In genomic region chr8:106907450-106907849, GRCm38 (mm10) we compare ENCODE assay signal across 20 mouse cellular contexts. TPM values are rescaled to one million over a fixed set of nuclear protein-coding genes. Genes with fewer than 3 reads are reported as not detected.
DNase-seq lines count a peak whose midpoint lies in the region; ATAC-seq and TF ChIP-seq lines count a peak whose summit lies in the region.
"Had no signal": no experiment of that assay in that cellular context is flagged by ENCODE, and none has a peak within 500 bp of the region (broad histone marks: within the 10 kb centered on the region; RNA-seq: fewer than 3 reads in every experiment).

No protein-coding gene starts in this region.

- H3K4me1 ChIP-seq in heart, embryonic 13.5 days: no peaks in the 10 kb centered on the region
- H3K4me1 ChIP-seq: embryonic facial prominence, embryonic 12.5 days; forebrain, embryonic 15.5 days; hindbrain, embryonic 13.5 days had no signal

- H3K36me3 ChIP-seq in heart, embryonic 13.5 days: peaks cover 88% of the 10 kb centered on the region

- H3K9me3 ChIP-seq in heart, embryonic 13.5 days: no peaks in the 10 kb centered on the region
- H3K9me3 ChIP-seq: embryonic facial prominence, embryonic 12.5 days; forebrain, embryonic 15.5 days; hindbrain, embryonic 13.5 days had no signal

- no peak overlapping the region for H3K4me2 ChIP-seq in heart, embryonic 13.5 days
- H3K4me2 ChIP-seq: embryonic facial prominence, embryonic 12.5 days; forebrain, embryonic 15.5 days; hindbrain, embryonic 13.5 days had no signal

- DNase-seq in heart, adult 11 months: peak; percentile 91
- no peak for DNase-seq in heart, adult 8-10 months (ENCODE audit: low spot score)
- no peak for DNase-seq in heart, postnatal 10 days
- DNase-seq in layer of hippocampus, adult 2 months (ENCODE audit: low spot score in 2 of 2): no peak
- no peak for DNase-seq in layer of hippocampus, postnatal 14 days (ENCODE audit: low spot score in 2 of 2)
- DNase-seq in ES-CJ7 (ENCODE audit: low read depth, low spot score): peak; percentile 68
- no peak for DNase-seq in lung, postnatal 36 days
- DNase-seq: adrenal gland, postnatal 14 days; cerebellum, adult 11-12 months; cerebellum, adult 9-10 months; cerebellum, postnatal 25 days; gastrocnemius, postnatal 10 days; kidney, adult 11 months; kidney, adult 9 months had no signal

- TF ChIP-seq CTCF in layer of hippocampus, adult 2 months (conservative IDR thresholded peaks at IDR 0.05): no peak

- no peak overlapping the region for H3K4me3 ChIP-seq in heart, embryonic 13.5 days
- H3K4me3 ChIP-seq in layer of hippocampus, adult 2 months: no peak overlapping the region
- H3K4me3 ChIP-seq: embryonic facial prominence, embryonic 12.5 days; forebrain, embryonic 15.5 days; hindbrain, embryonic 13.5 days had no signal

- WGBS in heart, embryonic 13.5 days: 69% methylated on average over 6 of the region's 6 CpGs

- H3K27me3 ChIP-seq in heart, embryonic 13.5 days (replicated peaks): no peaks in the 10 kb centered on the region
- H3K27me3 ChIP-seq: embryonic facial prominence, embryonic 12.5 days; forebrain, embryonic 15.5 days; hindbrain, embryonic 13.5 days had no signal

- H3K27ac ChIP-seq in heart, embryonic 13.5 days (replicated peaks): peak overlapping the region; percentile 51
- peak overlapping the region; percentile 84 for H3K27ac ChIP-seq in layer of hippocampus, adult 2 months
- H3K27ac ChIP-seq: embryonic facial prominence, embryonic 12.5 days; forebrain, embryonic 15.5 days; hindbrain, embryonic 13.5 days; hindbrain, postnatal 0 days had no signal

- ATAC-seq in heart, embryonic 13.5 days (ENCODE audit: extremely low read depth, insufficient number of reproducible peaks, low FRiP score, low TSS enrichment): no peak
- ATAC-seq: forebrain, embryonic 15.5 days; hindbrain, postnatal 0 days had no signal

- H3K9ac ChIP-seq in heart, embryonic 13.5 days: no peak overlapping the region
- H3K9ac ChIP-seq: embryonic facial prominence, embryonic 12.5 days; forebrain, embryonic 15.5 days; hindbrain, embryonic 13.5 days had no signal

- intact Hi-C loops in heart, postnatal 10 days (cut with DNase I): no loop called here

RNA-seq across cellular contexts. Expression of gene Utp4, which starts 14.0 kb away (rescaled TPM):
- total RNA-seq in heart, adult 8-10 months (2022): 10 to 100 TPM; 20.2 to 23.0 (median 21.6) TPM
- 43.6 and 47.1 TPM in 2 replicates for polyA plus RNA-seq in heart, embryonic 13.5 days (2015; fragmentation: Nextera tagmentation; extraction: Ambion mirVana)
- 10 to 100 TPM; 23.8 to 25.0 TPM for total RNA-seq in heart, postnatal 10 days (2021)
- total RNA-seq in layer of hippocampus, adult 2 months (2021): 10 to 100 TPM; 43.4 to 47.9 TPM
- 10 to 100 TPM; 36.2 to 38.0 TPM for total RNA-seq in layer of hippocampus, postnatal 14 days (2021)

RNA-seq across cellular contexts. Expression of gene Sntb2, which starts 28.1 kb away (rescaled TPM):
- total RNA-seq in heart, adult 8-10 months (2022): 10 to 100 TPM; 10.6 to 11.6 (median 11.3) TPM
- 10.3 and 11.4 TPM in 2 replicates for polyA plus RNA-seq in heart, embryonic 13.5 days (2015; fragmentation: Nextera tagmentation; extraction: Ambion mirVana)
- total RNA-seq in heart, postnatal 10 days (2021): 10 to 100 TPM; 27.1 to 27.6 TPM
- total RNA-seq in layer of hippocampus, adult 2 months (2021): 10 to 100 TPM; 24.8 to 24.9 TPM
- total RNA-seq in layer of hippocampus, postnatal 14 days (2021): 10 to 100 TPM; 11.9 to 13.0 TPM

RNA-seq across cellular contexts. Expression of gene Has3, which starts 37.4 kb away (rescaled TPM):
- total RNA-seq in heart, adult 8-10 months (2022): 1 to 10 TPM in 2 of 4 experiments, under 1 TPM in 2; 0.62 to 1.3 (median 1.0) TPM
- 0.04 and 0.18 TPM in 2 replicates for polyA plus RNA-seq in heart, embryonic 13.5 days (2015; fragmentation: Nextera tagmentation; extraction: Ambion mirVana)
- total RNA-seq in heart, postnatal 10 days (2021): 1 to 10 TPM; 1.9 to 2.4 TPM
- total RNA-seq in layer of hippocampus, adult 2 months (2021): 1 to 10 TPM; 1.3 to 1.9 TPM
- 1 to 10 TPM; 4.3 to 4.7 TPM for total RNA-seq in layer of hippocampus, postnatal 14 days (2021)
- total RNA-seq: hematopoietic stem cell, adult 5-6 weeks had no signal

Comparison
In these comparisons a context has a peak if more than half of its experiments do, and no peak if none do; other contexts are left out.
1. DNase-seq: peak in heart, adult 11 months (single experiment) and ES-CJ7 (single experiment); none in heart, adult 8-10 months (single experiment), heart, postnatal 10 days (0 of 2), layer of hippocampus, adult 2 months (0 of 2), layer of hippocampus, postnatal 14 days (0 of 2) and lung, postnatal 36 days (single experiment).